Mouse (Mus musculus) adrenal gland, postnatal 14 days (tissue): ENCODE results near the gene Stt3a. TPM values are rescaled to one million over a fixed set of nuclear protein-coding genes. Genes with fewer than 3 reads are reported as not detected.
A peak's percentile ranks its signal among the peaks of the same experiment; 100 is the strongest.

ENCODE experiments used
- DNase-seq: peaks from one replicate; pipeline ENCODE4 v3.0.0; 2021; ENCODE audit warnings: mixed read lengths
- total RNA-seq: library from RNA; stranded (reverse); gene quantifications from 2 replicates; pipeline ENCODE4 v1.2.3, GENCODE M21; 2021

The Stt3a gene
- total RNA-seq, 1 experiment from 2014 or later, result 230 TPM

DNA sequence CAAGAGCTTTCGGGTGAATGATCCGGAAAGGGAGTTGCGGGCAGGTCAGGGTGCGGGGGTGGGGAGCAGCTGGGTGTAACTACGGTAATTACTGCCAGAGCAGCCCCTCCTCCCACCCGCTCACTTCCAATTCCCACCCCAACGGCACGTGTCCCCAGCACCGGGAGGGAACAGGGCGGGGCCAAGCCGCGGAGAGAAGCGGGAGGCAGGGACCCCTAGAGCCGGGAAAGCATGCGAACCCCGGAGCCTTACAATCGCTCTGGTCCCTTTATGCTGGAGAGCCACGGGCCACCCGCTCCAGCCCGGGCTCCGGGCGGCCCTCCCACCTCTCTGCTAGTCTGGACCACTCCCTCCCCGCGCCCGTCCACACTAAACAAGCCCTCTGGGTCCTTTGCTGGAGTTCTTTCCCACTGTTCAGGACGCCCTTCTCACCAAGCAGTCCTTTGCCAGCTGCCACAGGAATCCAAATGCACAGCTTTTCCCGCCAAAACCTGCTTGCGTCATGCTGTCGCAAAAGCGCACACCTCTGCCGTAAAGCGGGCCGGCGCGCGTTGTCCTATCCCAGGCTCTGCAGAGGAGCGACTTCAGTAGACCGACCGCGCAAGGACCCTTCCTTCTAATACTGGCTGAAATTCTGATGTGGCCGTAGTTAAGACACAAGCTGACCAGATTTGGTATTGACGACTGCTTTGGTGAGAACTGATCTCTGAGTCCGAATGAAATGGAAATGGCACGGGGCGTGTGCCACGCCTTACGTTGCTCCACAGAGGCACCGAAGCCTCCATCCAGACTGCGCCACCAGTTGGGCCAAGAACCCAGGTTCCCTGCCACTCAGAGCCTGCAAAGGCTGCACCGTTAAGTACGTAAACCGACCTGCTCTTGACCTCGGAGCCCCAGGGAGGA lies 41.1 kb downstream of the Stt3a start:
- peak; percentile 94 for DNase-seq

DNA sequence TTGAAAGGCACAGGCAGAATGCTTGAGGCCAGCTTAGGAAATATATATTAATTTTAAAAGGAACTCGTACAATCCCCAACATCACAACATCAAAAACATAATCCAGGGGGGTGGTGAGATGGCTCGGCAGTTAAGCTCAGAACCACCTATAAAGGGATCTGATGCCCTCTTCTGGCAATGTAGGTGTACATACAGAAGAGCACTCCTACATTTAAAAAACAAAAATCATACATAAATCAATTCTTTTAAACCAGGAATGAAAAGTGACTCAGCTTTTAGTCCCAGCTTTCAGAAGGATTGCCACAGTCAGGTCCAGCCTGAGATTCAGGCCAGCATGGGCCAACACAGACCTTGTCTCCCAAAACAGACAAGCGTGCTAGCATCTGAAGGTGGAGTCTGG lies 50.9 kb downstream of the Stt3a start:
- DNase-seq, result no peak

DNA sequence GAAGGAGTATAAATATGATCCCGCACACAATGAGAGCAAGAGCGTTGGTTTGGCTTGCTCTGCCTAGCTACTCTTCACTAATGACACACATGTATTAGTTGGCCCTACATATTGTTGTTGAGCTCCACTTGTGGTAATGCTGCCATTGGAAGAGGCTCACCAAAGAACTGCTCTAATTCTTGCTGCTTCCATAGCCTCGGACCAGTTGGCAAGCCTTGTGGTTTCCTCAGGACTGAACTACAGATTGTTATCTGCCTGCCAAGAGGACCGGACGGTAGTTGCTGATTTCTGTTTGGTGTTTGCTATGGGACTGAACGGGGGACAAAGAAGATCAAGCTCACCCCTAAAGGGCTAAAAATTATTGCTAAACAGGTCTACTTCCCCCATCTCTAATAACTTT lies 60.2 kb downstream of the Stt3a start:
- DNase-seq, result no peak

DNA sequence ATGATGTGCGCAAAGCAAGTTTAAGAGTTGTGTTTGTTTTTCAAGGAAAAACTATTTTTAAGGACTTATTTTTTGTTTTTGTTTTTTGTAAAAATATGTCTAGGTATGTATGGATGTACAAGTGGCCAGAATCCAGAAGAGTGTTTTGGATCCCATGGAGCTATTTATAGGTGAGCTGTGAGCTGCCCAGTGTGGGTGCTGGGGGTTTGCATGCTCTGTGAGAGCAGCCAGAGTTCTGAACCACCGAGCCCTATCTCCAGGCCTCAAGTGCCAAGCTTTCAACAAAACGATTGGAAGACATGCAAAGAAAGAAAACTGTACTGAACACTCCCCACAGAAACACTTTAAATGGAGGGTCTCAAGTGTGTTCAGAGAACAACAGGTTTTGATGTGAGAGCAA lies 61.6 kb downstream of the Stt3a start:
- DNase-seq, result no peak

DNA sequence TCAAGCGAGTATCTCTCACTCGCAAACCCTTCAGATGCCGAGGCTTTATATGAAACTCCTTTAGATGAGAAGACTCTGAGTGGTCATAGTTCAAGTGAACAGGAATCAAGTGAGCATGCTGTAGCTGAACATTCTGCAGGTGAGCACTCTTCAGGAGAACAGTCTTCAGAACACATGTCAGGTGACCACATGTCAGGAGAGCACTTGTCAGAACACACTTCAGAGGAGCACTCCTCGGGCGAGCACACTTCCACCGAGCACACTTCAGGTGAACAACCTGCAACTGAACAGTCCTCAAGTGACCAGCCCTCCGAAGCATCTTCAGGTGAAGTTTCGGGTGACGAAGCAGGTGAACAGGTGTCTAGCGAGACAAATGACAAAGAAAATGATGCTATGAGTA lies 73.2 kb downstream of the Stt3a start:
- no peak for DNase-seq

DNA sequence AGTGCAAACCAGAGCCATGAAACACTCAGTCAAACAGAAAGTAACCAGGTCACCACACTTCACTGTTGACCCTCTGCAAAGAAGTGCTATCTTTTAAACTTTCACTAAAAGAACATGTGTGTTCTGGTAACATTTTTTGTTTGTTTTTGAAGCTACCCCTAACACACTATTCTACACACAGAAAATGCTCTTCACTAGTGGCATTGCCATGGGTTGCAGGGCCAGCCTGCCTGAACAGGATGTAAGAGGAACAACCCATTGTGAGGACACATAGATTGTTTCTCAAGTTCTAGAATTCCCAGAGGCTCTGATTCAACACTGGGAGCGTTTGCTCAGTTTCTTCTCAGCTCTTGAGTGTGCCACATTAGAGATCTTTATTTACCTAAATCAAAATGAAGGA lies 74.6 kb downstream of the Stt3a start, which contains the start of gene Acrv1:
Acrv1 (plus strand) TSS at position 301 of the 400 bp plus-strand sequence.
- no peak for DNase-seq

DNA sequence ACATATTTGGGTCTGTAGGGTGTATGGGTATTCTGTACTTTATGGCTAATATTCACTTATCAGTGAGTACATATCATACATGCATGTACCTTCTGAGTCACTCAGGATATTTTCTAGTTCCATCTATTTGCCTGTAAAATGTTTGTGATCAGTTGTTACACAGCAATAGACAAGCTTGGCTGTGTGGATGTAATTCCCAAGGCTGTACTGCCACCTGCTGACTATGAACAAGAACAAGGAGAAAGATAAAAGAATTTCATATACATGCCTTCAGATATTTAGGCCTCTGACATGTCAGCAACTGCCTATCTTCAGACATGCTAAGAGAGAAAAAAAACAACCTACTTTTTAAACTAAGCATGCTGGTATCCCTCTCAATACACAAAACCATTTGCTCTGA lies 80.2 kb downstream of the Stt3a start:
- DNase-seq, result peak; percentile 15

DNA sequence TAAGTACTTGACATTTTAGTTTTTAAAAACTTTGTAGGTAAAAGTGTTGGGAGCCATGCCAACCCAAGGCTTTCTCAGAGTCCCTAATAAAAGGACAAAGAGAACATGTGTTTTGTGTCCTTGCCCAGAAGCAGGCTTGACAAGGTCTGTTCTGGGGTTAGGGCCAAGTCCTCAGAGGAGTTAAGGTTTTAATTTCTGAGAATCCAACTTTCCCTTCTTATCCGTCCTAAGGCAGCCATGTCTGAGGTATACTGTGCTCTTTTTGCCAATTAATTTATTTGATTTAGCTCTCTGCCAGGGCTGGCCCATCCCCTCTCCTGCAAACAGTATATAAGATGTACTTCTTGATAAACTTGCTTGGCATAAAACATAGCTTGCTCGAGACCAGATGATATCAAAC lies 86.1 kb downstream of the Stt3a start:
- no peak for DNase-seq

Other genes with a start within 250 kb of the Stt3a start
- not detected in 2 replicates for gene Gm5615, start 225.7 kb downstream of the Stt3a start, total RNA-seq
- gene Gm17689, start 185.0 kb downstream of the Stt3a start, total RNA-seq, result not detected in 2 replicates
- gene A630095E13Rik, start 124.3 kb downstream of the Stt3a start, total RNA-seq, result not detected in 2 replicates
- not detected in 2 replicates for gene Acrv1, start 74.5 kb downstream of the Stt3a start, total RNA-seq
- gene Chek1, start 40.6 kb downstream of the Stt3a start, total RNA-seq, result 6.3 and 8.5 TPM in 2 replicates
- gene Ei24, start 29.7 kb upstream of the Stt3a start, total RNA-seq, result 148 and 151 TPM in 2 replicates
- 4.9 and 11.2 TPM in 2 replicates for gene Fez1, start 54.2 kb upstream of the Stt3a start, total RNA-seq